Mouse (Mus musculus) hindbrain, embryonic 11.5 days (tissue): ENCODE measurements at regions not wholly inside any gene's neighbourhood (a gene's known extent, or its start where the extent isn't known, plus 50 kb on each side); places are given as distances from the start of the nearest gene placed in this dataset.

Experiments
- ATAC-seq: fragments of 200-750 bp; cut with Nextera tagmentation; 2 replicates; pipeline ENCODE4 v1.8.0; 2017; ENCODE audit warnings: mild to moderate bottlenecking, moderate TSS enrichment, moderate library complexity; ENCODE audit not compliant: low FRiP score
- DNase-seq: peaks from one replicate; pipeline ENCODE4 v3.0.0-alpha.2; 2015; ENCODE audit warnings: low spot score
- H3K27ac ChIP-seq: fragments of 300-500 bp; sonication (generic); 2 replicates; pipeline ENCODE4 v1.5.1; 2014; ENCODE audit warnings: mild to moderate bottlenecking, low read depth, low read length
- H3K27me3 ChIP-seq: fragments of 300-500 bp; sonication (generic); 2 replicates; pipeline ENCODE4 v1.6.1; 2014; ENCODE audit warnings: mild to moderate bottlenecking, low read length, moderate library complexity, mixed read lengths; ENCODE audit not compliant: control insufficient read depth, insufficient read depth
- H3K36me3 ChIP-seq: fragments of 300-500 bp; sonication (generic); 2 replicates; pipeline ENCODE4 v1.6.1; 2014; ENCODE audit warnings: mild to moderate bottlenecking, low read length, moderate library complexity, mixed read lengths; ENCODE audit not compliant: control insufficient read depth, insufficient read depth
- H3K4me1 ChIP-seq: fragments of 300-500 bp; sonication (generic); replicated peaks from 2 replicates; pipeline ENCODE4 v1.6.1; 2014; ENCODE audit warnings: low read length, mixed read lengths; ENCODE audit not compliant: control insufficient read depth, insufficient read depth
- H3K4me2 ChIP-seq: fragments of 300-500 bp; sonication (generic); replicated peaks from 2 replicates; pipeline ENCODE4 v1.6.1; 2014; ENCODE audit warnings: mild to moderate bottlenecking, low read depth, low read length
- H3K4me3 ChIP-seq: fragments of 300-500 bp; sonication (generic); 2 replicates; pipeline ENCODE4 v1.5.1; 2014; ENCODE audit warnings: low read depth, low read length
- H3K9ac ChIP-seq: fragments of 300-500 bp; sonication (generic); 2 replicates; pipeline ENCODE4 v1.6.1; 2014; ENCODE audit warnings: low read depth, low read length
- H3K9me3 ChIP-seq: fragments of 300-500 bp; sonication (generic); 2 replicates; pipeline ENCODE4 v1.6.1; 2016; ENCODE audit warnings: low read length; ENCODE audit not compliant: control insufficient read depth
- WGBS: fragments of 180-500 bp; shearing (Covaris S2); extraction: QIAGEN DNeasy Blood & Tissue Kit; methylation state at CpG from one replicate; pipeline ENCODE4 v1.1.7; 2014; 5-methylcytosine and 5-hydroxymethylcytosine counted together

DNA sequence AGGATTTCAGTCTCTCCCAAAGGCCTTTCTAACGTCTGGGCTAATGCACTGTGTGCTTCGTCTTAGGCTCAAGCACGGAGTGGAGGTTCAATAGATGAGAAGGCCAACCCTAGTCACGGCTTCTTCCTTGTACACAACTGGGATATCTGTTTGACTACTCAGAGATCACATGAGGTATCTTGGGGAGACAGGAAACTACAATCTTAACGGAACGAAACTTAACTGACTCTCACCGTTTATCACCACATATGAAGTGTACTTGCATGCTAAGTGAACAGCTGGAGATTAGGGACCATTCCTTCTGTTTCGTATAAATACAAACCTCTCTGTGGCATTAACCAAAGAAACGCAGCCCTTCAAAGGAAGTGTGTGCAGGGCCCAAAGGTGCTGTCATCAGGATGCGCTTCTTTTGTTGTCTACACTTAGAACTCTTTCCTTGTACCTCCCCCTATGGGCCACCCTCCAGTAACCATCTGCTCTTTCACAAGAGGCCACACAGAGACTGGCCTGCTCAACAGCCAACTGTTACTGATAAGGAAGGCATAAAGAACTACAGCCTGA, 55.8 kb upstream of the Cdkn2b start:
- Histone ChIP-seq H3K4me1 (no peaks in the 10 kb centered on the region), H3K36me3 (no peaks in the 10 kb centered on the region), H3K27ac (no peak overlapping the region), H3K9me3 (no peaks in the 10 kb centered on the region), H3K9ac (no peak overlapping the region), H3K27me3 (no peaks in the 10 kb centered on the region), H3K4me3 (no peak overlapping the region), H3K4me2 (no peak overlapping the region)
- no peak for ATAC-seq
- DNase-seq: no peak
- 49% methylated on average over 10 of the region's 10 CpGs for WGBS

- Histone ChIP-seq H3K27ac (no peak overlapping the region), H3K36me3 (no peaks in the 10 kb centered on the region), H3K4me1 (no peaks in the 10 kb centered on the region), H3K27me3 (no peaks in the 10 kb centered on the region), H3K4me3 (no peak overlapping the region), H3K9ac (no peak overlapping the region), H3K9me3 (no peaks in the 10 kb centered on the region), H3K4me2 (no peak overlapping the region)
- DNase-seq: no peak
- 45% methylated on average over 5 of the region's 5 CpGs for WGBS
- ATAC-seq: no peak
Measured at GRCm38 (mm10) chr4:89365875-89366274, 55.0 kb upstream of the Cdkn2b start.

DNA sequence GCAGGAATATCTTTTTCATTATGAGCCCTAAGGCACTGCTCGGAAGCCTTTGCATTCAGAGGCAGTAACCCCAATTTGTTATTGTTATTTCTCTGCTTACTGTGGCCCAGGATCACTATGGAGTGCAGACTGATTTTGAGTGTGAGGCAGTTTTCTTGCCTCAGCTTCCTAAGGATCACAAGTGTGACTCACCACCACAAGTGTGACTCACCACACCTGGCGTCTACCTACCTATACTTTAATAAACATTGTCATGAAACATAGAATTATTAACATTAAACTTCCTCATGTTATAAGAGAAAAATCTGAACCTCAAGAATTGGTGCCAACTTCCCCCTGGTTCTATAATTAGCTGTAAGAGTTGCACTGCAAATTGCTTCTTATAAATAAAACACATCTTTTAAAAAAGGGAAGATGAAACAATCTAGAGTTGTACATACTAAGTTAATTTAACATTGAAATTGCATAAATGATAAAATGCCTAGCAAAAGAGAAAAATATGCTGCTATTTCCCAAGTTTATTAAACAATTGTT, 52.4 kb upstream of the Cdkn2b start:
- H3K9me3 ChIP-seq: no peaks in the 10 kb centered on the region
- DNase-seq: no peak
- no peak overlapping the region for H3K4me3 ChIP-seq
- no peaks in the 10 kb centered on the region for H3K4me1 ChIP-seq
- no peak overlapping the region for H3K9ac ChIP-seq
- H3K27me3 ChIP-seq: no peaks in the 10 kb centered on the region
- ATAC-seq: no peak
- no peak overlapping the region for H3K4me2 ChIP-seq
- 78% methylated on average over 2 of the region's 2 CpGs for WGBS
- no peaks in the 10 kb centered on the region for H3K36me3 ChIP-seq
- H3K27ac ChIP-seq: no peak overlapping the region

DNA sequence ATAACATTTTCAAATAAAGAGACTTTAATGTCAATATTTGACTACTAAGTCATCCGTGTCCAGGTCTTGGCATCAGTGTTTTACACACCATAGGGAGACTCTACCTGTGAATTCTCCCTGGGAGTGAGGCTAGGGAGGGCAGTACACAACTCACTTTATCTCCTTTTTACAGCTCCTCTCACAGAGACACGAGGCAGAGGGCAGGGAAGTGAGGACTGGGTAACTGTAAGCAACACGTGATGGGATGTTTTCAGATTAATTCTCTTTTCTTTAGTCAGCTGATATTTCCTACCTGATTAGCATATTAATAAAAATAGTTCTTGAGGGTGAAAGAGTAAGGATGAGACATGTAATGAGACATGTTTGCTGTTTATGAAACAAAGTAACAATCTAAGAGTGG, 51.8 kb upstream of the Cdkn2b start:
- H3K4me3 ChIP-seq: no peak overlapping the region
- no peak overlapping the region for H3K4me2 ChIP-seq
- H3K9me3 ChIP-seq: no peaks in the 10 kb centered on the region
- DNase-seq (no peak), ATAC-seq (no peak)
- no peak overlapping the region for H3K9ac ChIP-seq
- no peaks in the 10 kb centered on the region for H3K27me3 ChIP-seq
- H3K4me1 ChIP-seq: no peaks in the 10 kb centered on the region
- H3K27ac ChIP-seq: no peak overlapping the region
- no peaks in the 10 kb centered on the region for H3K36me3 ChIP-seq
- 61% methylated on average over 3 of the region's 3 CpGs for WGBS

- Histone ChIP-seq H3K9ac (no peak overlapping the region), H3K9me3 (no peaks in the 10 kb centered on the region), H3K27me3 (no peaks in the 10 kb centered on the region), H3K36me3 (no peaks in the 10 kb centered on the region), H3K27ac (no peak overlapping the region), H3K4me1 (no peaks in the 10 kb centered on the region), H3K4me3 (no peak overlapping the region), H3K4me2 (no peak overlapping the region)
- WGBS: 88% methylated on average over 7 of the region's 7 CpGs
- DNase-seq (no peak), ATAC-seq (no peak)
Measured at GRCm38 (mm10) chr4:89361316-89361715, 50.5 kb upstream of the Cdkn2b start.
